Mouse (Mus musculus): ENCODE results near the gene Spata31d1a.

GRCm38 (mm10) chr13:59699131-59699530 is 11.0 kb downstream of the Spata31d1a start:
- TF ChIP-seq CTCF (IDR thresholded peaks at IDR 0.05; ENCODE audit: low read depth, low read length) (no peak), TAL1 (conservative IDR thresholded peaks at IDR 0.05; ENCODE audit: low read depth, low read length) (no peak), GATA1 (IDR thresholded peaks at IDR 0.05; ENCODE audit: borderline replicate concordance, low read length) (no peak)

All from G1E (cell line).